Mouse (Mus musculus) midbrain, embryonic 13.5 days (tissue): Measurements from ENCODE around the gene 3110021N24Rik. TPM values are rescaled to one million over a fixed set of nuclear protein-coding genes. Genes with fewer than 3 reads are reported as not detected.

ENCODE experiments used
- ATAC-seq: fragments of 200-750 bp; cut with Nextera tagmentation; 2 replicates; pipeline ENCODE4 v1.8.0; 2017; ENCODE audit warnings: mild to moderate bottlenecking, moderate TSS enrichment, moderate library complexity
- H3K27ac ChIP-seq: fragments of 300-500 bp; sonication (generic); 2 replicates; pipeline ENCODE4 v1.5.1; 2015; ENCODE audit warnings: inconsistent platforms, mild to moderate bottlenecking, moderate library complexity
- H3K27me3 ChIP-seq: fragments of 300-500 bp; sonication (generic); 2 replicates; pipeline ENCODE4 v1.6.1; 2015; ENCODE audit warnings: mild to moderate bottlenecking, inconsistent platforms
- H3K36me3 ChIP-seq: fragments of 300-500 bp; sonication (generic); 2 replicates; pipeline ENCODE4 v1.6.1; 2015; ENCODE audit warnings: mild to moderate bottlenecking, inconsistent platforms
- H3K4me1 ChIP-seq: fragments of 300-500 bp; sonication (generic); replicated peaks from 2 replicates; pipeline ENCODE4 v1.6.1; 2015; ENCODE audit warnings: inconsistent platforms
- H3K4me2 ChIP-seq: fragments of 300-500 bp; sonication (generic); replicated peaks from 2 replicates; pipeline ENCODE4 v1.6.1; 2015; ENCODE audit warnings: moderate library complexity, mild to moderate bottlenecking, inconsistent platforms
- H3K4me3 ChIP-seq: fragments of 300-500 bp; sonication (generic); replicated peaks from 2 replicates; pipeline ENCODE4 v1.5.1; 2015; ENCODE audit warnings: mild to moderate bottlenecking, inconsistent platforms
- H3K9ac ChIP-seq: fragments of 300-500 bp; sonication (generic); replicated peaks from 2 replicates; pipeline ENCODE4 v1.6.1; 2015; ENCODE audit warnings: mild to moderate bottlenecking, inconsistent platforms
- H3K9me3 ChIP-seq: fragments of 300-500 bp; sonication (generic); 2 replicates; pipeline ENCODE4 v1.6.1; 2016; ENCODE audit warnings: mild to moderate bottlenecking, inconsistent platforms
- WGBS: fragments of 180-500 bp; shearing (Covaris S2); methylation state at CpG from one replicate; pipeline ENCODE4 v1.1.7; 2015; 5-methylcytosine and 5-hydroxymethylcytosine counted together
- polyA plus RNA-seq: library from polyadenylated mRNA; unstranded; fragments of >200 nt; fragmentation: Nextera tagmentation; extraction: Ambion mirVana; gene quantifications from 2 replicates; pipeline ENCODE4 v1.2.1, GENCODE M21; 2015

The 3110021N24Rik gene
- polyA plus RNA-seq, 1 experiment from 2014 or later, result 1.7 TPM

- Histone ChIP-seq H3K4me1 (no peaks in the 10 kb centered on the region), H3K36me3 (peaks cover 12% of the 10 kb centered on the region), H3K9me3 (no peaks in the 10 kb centered on the region), H3K4me2 (no peak overlapping the region), H3K27ac (no peak overlapping the region), H3K9ac (no peak overlapping the region), H3K4me3 (no peak overlapping the region), H3K27me3 (no peaks in the 10 kb centered on the region)
- ATAC-seq, result no peak
- WGBS, result 76% methylated on average over 4 of the region's 4 CpGs
Measured at GRCm38 (mm10) chr4:108811142-108811541, 91.7 kb downstream of the 3110021N24Rik start.

DNA sequence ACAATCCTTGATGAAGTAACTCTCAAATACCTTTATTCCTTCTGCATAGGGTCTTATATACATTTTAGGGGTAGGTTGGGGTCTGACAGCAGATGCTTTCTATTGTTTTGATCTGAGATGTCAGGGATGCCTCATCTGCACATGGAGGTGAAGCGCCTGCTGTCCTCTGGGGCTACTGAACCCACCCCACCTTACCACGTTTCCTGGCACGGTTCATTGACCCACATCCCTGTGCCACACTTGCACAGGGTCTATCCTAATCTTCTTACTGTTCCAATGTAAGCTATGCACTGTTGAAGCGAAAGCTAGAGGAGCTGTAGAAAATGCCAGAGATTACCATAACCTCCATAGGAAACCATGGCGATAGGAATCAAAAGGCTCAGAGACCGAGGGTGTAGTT, 92.1 kb downstream of the 3110021N24Rik start:
- peak; percentile 50; the same call in 1 of the 2 replicates for ATAC-seq
- no peaks in the 10 kb centered on the region for H3K9me3 ChIP-seq
- H3K27me3 ChIP-seq, result no peaks in the 10 kb centered on the region
- no peak overlapping the region for H3K4me3 ChIP-seq
- no peaks in the 10 kb centered on the region for H3K4me1 ChIP-seq
- WGBS, result 49% methylated on average over 6 of the region's 6 CpGs
- no peak overlapping the region for H3K4me2 ChIP-seq
- H3K36me3 ChIP-seq, result peaks cover 12% of the 10 kb centered on the region
- no peak overlapping the region for H3K9ac ChIP-seq
- H3K27ac ChIP-seq, result no peak overlapping the region

DNA sequence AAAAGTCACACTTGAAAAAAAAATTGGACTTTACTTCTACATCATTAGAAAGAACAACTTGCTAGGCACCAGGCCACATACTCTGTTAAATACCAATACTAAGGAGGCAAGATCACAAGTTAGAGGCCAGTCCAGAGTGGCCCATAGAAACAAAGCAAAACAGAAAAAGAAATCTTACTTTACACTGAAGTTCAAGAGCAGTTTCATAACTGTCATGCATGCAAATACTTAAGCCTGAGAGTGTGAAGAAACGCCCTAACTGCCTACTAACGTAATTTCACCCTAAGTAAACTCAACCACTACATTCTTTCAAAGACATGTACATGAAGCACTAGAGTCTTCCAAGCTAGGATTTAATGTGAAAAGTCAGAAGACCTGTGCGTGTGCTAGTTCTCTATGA, 106.2 kb downstream of the 3110021N24Rik start:
- Histone ChIP-seq H3K27me3 (no peaks in the 10 kb centered on the region), H3K9ac (no peak overlapping the region), H3K4me1 (peaks cover 5% of the 10 kb centered on the region), H3K4me3 (no peak overlapping the region), H3K4me2 (no peak overlapping the region), H3K27ac (no peak overlapping the region), H3K36me3 (peaks cover 77% of the 10 kb centered on the region), H3K9me3 (no peaks in the 10 kb centered on the region)
- WGBS, result 97% methylated on average over 3 of the region's 3 CpGs
- no peak for ATAC-seq

GRCm38 (mm10) chr4:108826096-108826495, 106.6 kb downstream of the 3110021N24Rik start:
- WGBS, result 94% methylated on average over 1 of the region's 1 CpGs

DNA sequence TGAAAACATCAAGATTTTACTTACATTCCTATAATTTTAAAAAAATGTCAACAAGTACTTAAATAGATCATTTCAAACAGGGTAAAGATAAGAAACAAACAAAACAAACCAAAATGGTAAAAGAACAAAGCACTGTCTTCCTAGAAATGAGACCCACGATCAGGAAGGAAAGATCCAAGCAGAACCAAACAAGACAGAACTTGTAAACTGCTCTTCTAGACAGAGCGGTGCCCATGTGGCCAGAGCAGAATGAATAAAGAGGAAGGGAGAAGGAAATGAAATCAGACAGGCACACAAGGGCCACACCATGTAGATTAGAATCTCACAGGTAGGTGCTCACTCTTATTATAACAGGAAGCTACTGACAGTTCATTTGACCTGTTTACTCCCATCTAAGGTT, 107.2 kb downstream of the 3110021N24Rik start:
- Histone ChIP-seq H3K9ac (no peak overlapping the region), H3K4me3 (no peak overlapping the region), H3K27ac (no peak overlapping the region), H3K9me3 (no peaks in the 10 kb centered on the region), H3K36me3 (peaks cover 71% of the 10 kb centered on the region), H3K27me3 (no peaks in the 10 kb centered on the region), H3K4me1 (peaks cover 14% of the 10 kb centered on the region), H3K4me2 (no peak overlapping the region)
- no peak for ATAC-seq
- WGBS, result 93% methylated on average over 2 of the region's 2 CpGs

More at GRCm38 (mm10) chr4:108826096-108826495, 106.6 kb downstream of the 3110021N24Rik start:
- no peak for ATAC-seq
- Histone ChIP-seq H3K4me3 (no peak overlapping the region), H3K27ac (no peak overlapping the region), H3K9ac (no peak overlapping the region), H3K27me3 (no peaks in the 10 kb centered on the region), H3K9me3 (no peaks in the 10 kb centered on the region), H3K36me3 (peaks cover 73% of the 10 kb centered on the region), H3K4me1 (peaks cover 9% of the 10 kb centered on the region), H3K4me2 (no peak overlapping the region)

DNA sequence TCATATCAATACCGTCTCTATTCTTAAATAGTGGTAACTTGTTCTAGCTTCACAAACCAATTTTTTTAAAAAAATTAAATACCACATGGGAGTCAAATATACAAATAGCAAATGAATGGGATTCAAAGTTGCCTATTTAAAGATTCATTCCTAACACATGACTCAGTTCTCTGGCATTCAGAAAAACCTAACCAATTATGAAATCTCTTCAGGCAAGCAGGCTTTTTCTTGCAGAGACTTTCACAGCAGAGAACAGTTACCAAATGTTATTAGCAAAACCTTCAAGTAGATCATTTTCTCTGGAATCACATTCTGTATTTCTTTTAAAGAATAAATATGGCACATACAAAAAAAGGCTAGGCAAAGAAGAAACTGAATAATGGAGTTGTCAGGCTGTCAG, 111.2 kb downstream of the 3110021N24Rik start:
- H3K4me1 ChIP-seq, result peaks cover 29% of the 10 kb centered on the region
- peaks cover 37% of the 10 kb centered on the region for H3K36me3 ChIP-seq
- peak overlapping the region; percentile 32 for H3K4me2 ChIP-seq
- no peaks in the 10 kb centered on the region for H3K9me3 ChIP-seq
- 91% methylated on average over 1 of the region's 1 CpGs for WGBS
- H3K27ac ChIP-seq, result no peak overlapping the region
- no peak for ATAC-seq
- no peaks in the 10 kb centered on the region for H3K27me3 ChIP-seq
- 0 out of 2 replicates have a peak overlapping the region, but pooled peaks have one; percentile 6 for H3K4me3 ChIP-seq
- H3K9ac ChIP-seq, result no peak overlapping the region

Other genes starting within 250 kb of the 3110021N24Rik start
- 93.4 and 104 TPM in 2 replicates for gene Prpf38a, start 140.3 kb upstream of the 3110021N24Rik start, polyA plus RNA-seq
- gene Orc1, start 140.2 kb upstream of the 3110021N24Rik start, polyA plus RNA-seq, result 3.5 and 4.1 TPM in 2 replicates
- 19.7 and 20.5 TPM in 2 replicates for gene Cc2d1b, start 99.7 kb upstream of the 3110021N24Rik start, polyA plus RNA-seq
- 5.6 and 6.1 TPM in 2 replicates for gene Zfyve9, start 61.1 kb downstream of the 3110021N24Rik start, polyA plus RNA-seq
- 256 and 274 TPM in 2 replicates for gene Btf3l4, start 114.0 kb downstream of the 3110021N24Rik start, polyA plus RNA-seq
- 79.6 and 80.6 TPM in 2 replicates for gene Txndc12, start 115.0 kb downstream of the 3110021N24Rik start, polyA plus RNA-seq
- gene Kti12, start 128.1 kb downstream of the 3110021N24Rik start, polyA plus RNA-seq, result 30.6 and 30.9 TPM in 2 replicates
- gene A730015C16Rik, start 129.0 kb downstream of the 3110021N24Rik start, polyA plus RNA-seq, result 2.5 and 2.6 TPM in 2 replicates
- gene Rab3b, start 159.4 kb downstream of the 3110021N24Rik start, polyA plus RNA-seq, result 69.7 and 79.4 TPM in 2 replicates